Mouse (Mus musculus): ENCODE results near the gene Arhgap44. TPM values are rescaled to one million over a fixed set of nuclear protein-coding genes. Genes with fewer than 3 reads are reported as not detected.

Arhgap44 gene
- polyA plus RNA-seq, 1 experiment from 2014 or later, result 2.1 TPM

DNA sequence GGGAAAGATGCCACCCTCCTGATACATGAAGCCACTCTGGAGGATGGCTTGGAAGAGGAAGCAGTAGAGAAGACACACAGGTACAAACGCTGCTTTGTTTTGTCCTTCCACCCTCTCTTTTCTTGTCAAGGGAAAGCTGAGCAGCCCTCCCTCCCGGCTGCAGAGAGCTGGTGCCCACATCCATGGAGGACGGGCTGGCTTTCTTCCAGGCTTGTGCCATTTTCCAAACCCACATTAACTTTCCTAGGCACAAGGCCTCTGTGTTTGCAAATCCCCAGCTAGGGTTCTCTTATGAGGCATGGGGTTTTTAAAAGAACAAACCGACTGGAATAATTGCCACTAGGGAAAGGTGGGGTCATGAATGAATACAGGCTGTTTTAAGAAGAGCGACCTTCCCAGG lies 163.1 kb downstream of the Arhgap44 start:
- H3K4me3 ChIP-seq (ENCODE audit: low read depth, low read length), result no peak overlapping the region
- no peak overlapping the region for H3K9ac ChIP-seq (ENCODE audit: low read depth, low read length)
- H3K36me3 ChIP-seq (ENCODE audit: control insufficient read depth, insufficient read depth, low read length), result peaks cover 49% of the 10 kb centered on the region
- no peaks in the 10 kb centered on the region for H3K4me1 ChIP-seq (replicated peaks; ENCODE audit: control insufficient read depth, insufficient read depth, low read length)
- no peak overlapping the region for H3K4me2 ChIP-seq
- ATAC-seq (replicated peaks; ENCODE audit: low FRiP score), result no peak
- 84% methylated on average over 5 of the region's 5 CpGs for WGBS
- no peak overlapping the region for H3K27ac ChIP-seq (ENCODE audit: low read depth, low read length)
- no peaks in the 10 kb centered on the region for H3K9me3 ChIP-seq (ENCODE audit: control insufficient read depth, low read length)
- no peak for DNase-seq (ENCODE audit: low spot score)
- H3K27me3 ChIP-seq (replicated peaks; ENCODE audit: control insufficient read depth, insufficient read depth, low read length), result no peaks in the 10 kb centered on the region

DNA sequence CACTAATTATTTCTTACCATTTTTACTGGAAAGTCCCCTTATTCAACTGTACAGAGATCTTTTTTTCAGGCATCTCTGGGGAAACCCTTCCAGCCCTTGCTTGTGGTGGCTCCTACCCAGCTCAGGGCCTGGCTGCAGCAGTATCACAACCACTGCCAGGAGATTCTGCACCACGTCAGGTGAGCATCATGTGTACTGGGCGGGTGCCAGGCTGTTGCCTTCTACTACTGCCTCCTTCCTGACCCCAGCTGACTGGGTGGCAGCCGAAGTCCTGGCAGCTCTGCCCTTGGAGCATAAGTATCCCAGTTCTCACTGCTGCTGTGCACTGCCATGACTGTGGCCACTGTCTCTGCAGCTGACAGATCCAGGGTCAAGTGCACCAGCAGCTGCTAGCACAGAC lies 164.3 kb downstream of the Arhgap44 start:
- ATAC-seq (replicated peaks; ENCODE audit: low FRiP score) (no peak), DNase-seq (ENCODE audit: low spot score) (no peak)
- H3K36me3 ChIP-seq (ENCODE audit: control insufficient read depth, insufficient read depth, low read length), result peaks cover 52% of the 10 kb centered on the region
- no peaks in the 10 kb centered on the region for H3K9me3 ChIP-seq (ENCODE audit: control insufficient read depth, low read length)
- no peak overlapping the region for H3K4me3 ChIP-seq (ENCODE audit: low read depth, low read length)
- H3K4me1 ChIP-seq (replicated peaks; ENCODE audit: control insufficient read depth, insufficient read depth, low read length), result no peaks in the 10 kb centered on the region
- H3K27me3 ChIP-seq (replicated peaks; ENCODE audit: control insufficient read depth, insufficient read depth, low read length), result no peaks in the 10 kb centered on the region
- no peak overlapping the region for H3K9ac ChIP-seq (ENCODE audit: low read depth, low read length)
- WGBS, result 87% methylated on average over 3 of the region's 3 CpGs
- no peak overlapping the region for H3K4me2 ChIP-seq
- H3K27ac ChIP-seq (ENCODE audit: low read depth, low read length), result no peak overlapping the region

DNA sequence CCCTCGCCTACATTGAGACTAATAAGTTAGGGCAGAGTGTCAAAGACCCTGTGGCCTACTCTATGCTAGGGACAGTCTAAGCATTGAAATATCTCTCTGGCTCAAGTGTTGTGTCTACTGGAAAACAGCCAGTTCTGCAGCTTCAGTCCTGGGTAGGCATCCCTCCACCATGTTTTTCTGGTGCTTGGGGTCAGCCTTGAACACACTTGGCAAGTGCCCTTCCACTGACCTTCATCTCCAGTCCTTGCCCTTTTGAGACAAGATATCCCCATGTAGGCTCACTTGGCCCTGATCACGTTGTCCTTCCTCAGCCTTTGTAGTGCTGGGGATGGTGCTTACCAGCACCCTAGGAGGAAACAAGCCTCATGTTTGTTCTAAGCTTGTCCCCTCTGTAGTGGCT lies 174.2 kb downstream of the Arhgap44 start:
- Histone ChIP-seq H3K9ac (ENCODE audit: low read depth, low read length) (no peak overlapping the region), H3K27me3 (replicated peaks; ENCODE audit: control insufficient read depth, insufficient read depth, low read length) (no peaks in the 10 kb centered on the region), H3K4me3 (ENCODE audit: low read depth, low read length) (no peak overlapping the region), H3K4me2 (no peak overlapping the region), H3K9me3 (ENCODE audit: control insufficient read depth, low read length) (no peaks in the 10 kb centered on the region), H3K4me1 (replicated peaks; ENCODE audit: control insufficient read depth, insufficient read depth, low read length) (no peaks in the 10 kb centered on the region), H3K36me3 (ENCODE audit: control insufficient read depth, insufficient read depth, low read length) (peaks cover 29% of the 10 kb centered on the region), H3K27ac (ENCODE audit: low read depth, low read length) (no peak overlapping the region)
- DNase-seq (ENCODE audit: low spot score) (no peak), ATAC-seq (replicated peaks; ENCODE audit: low FRiP score) (no peak)
- 82% methylated on average over 2 of the region's 2 CpGs for WGBS

DNA sequence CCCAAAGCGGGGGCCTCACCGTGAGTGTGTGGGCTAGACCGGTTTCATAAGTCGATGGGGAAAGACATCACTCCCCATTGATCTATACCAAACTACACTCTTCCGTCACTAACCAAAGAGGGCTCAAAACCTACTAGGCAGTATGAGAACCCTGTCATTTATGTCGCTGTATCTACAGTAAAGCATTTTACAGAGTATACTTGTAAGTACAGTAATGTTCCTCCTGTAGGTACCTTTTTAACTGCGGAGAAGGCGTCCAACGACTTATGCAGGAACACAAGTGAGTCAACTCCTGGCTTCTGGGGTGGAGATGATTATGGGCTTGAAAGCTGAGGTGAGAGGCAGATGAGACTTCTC lies 183.3 kb downstream of the Arhgap44 start:
- peaks cover 10% of the 10 kb centered on the region; the same call in 1 of the 2 replicates for H3K36me3 ChIP-seq (ENCODE audit: control insufficient read depth, insufficient read depth, low read length)
- peaks cover 8% of the 10 kb centered on the region; the same call in 1 of the 2 replicates for H3K4me1 ChIP-seq (replicated peaks; ENCODE audit: control insufficient read depth, insufficient read depth, low read length)
- peak overlapping the region; percentile 98 for H3K4me3 ChIP-seq (ENCODE audit: low read depth, low read length)
- ATAC-seq (replicated peaks; ENCODE audit: low FRiP score), result no peak
- no peak overlapping the region for H3K27ac ChIP-seq (ENCODE audit: low read depth, low read length)
- 7% methylated on average over 9 of the region's 9 CpGs for WGBS
- peak overlapping the region; percentile 77 for H3K9ac ChIP-seq (ENCODE audit: low read depth, low read length)
- DNase-seq (ENCODE audit: low spot score), result no peak
- H3K27me3 ChIP-seq (replicated peaks; ENCODE audit: control insufficient read depth, insufficient read depth, low read length), result no peaks in the 10 kb centered on the region
- no peaks in the 10 kb centered on the region for H3K9me3 ChIP-seq (ENCODE audit: control insufficient read depth, low read length)
- H3K4me2 ChIP-seq, result peak overlapping the region; percentile 91

GRCm38 (mm10) chr11:64978720-64979488 lies 183.9 kb downstream of the Arhgap44 start, which contains the start of gene Elac2:
TSS of gene Elac2 (plus strand) at chr11:64979038.
- DNase-seq (ENCODE audit: low spot score), result peak; percentile 92
- no peaks in the 10 kb centered on the region; the same call in 1 of the 2 replicates for H3K27me3 ChIP-seq (replicated peaks; ENCODE audit: control insufficient read depth, insufficient read depth, low read length)
- no peak within 1 kb of the TSS for H3K27ac ChIP-seq (ENCODE audit: low read depth, low read length)
- under 1% methylated on average over 65 of the region's 65 CpGs for WGBS
- H3K36me3 ChIP-seq (ENCODE audit: control insufficient read depth, insufficient read depth, low read length), result peaks cover 7% of the 10 kb centered on the region; the same call in 1 of the 2 replicates
- peak within 1 kb of the TSS; percentile 91 for H3K4me2 ChIP-seq
- peak within 1 kb of the TSS; percentile 98 for H3K4me3 ChIP-seq (ENCODE audit: low read depth, low read length)
- peak; percentile 100 for ATAC-seq (replicated peaks; ENCODE audit: low FRiP score)
- H3K9ac ChIP-seq (ENCODE audit: low read depth, low read length), result peak within 1 kb of the TSS; percentile 77
- peaks cover 8% of the 10 kb centered on the region; the same call in 1 of the 2 replicates for H3K4me1 ChIP-seq (replicated peaks; ENCODE audit: control insufficient read depth, insufficient read depth, low read length)
- no peaks in the 10 kb centered on the region for H3K9me3 ChIP-seq (ENCODE audit: control insufficient read depth, low read length)

GRCm38 (mm10) chr11:64972418-64972817 lies 190.3 kb downstream of the Arhgap44 start:
- DNase-seq (ENCODE audit: low spot score) (no peak), ATAC-seq (replicated peaks; ENCODE audit: low FRiP score) (no peak)
- 60% methylated on average over 2 of the region's 2 CpGs for WGBS
- Histone ChIP-seq H3K9ac (ENCODE audit: low read depth, low read length) (no peak overlapping the region), H3K36me3 (ENCODE audit: control insufficient read depth, insufficient read depth, low read length) (no peaks in the 10 kb centered on the region), H3K27me3 (replicated peaks; ENCODE audit: control insufficient read depth, insufficient read depth, low read length) (peaks cover 3% of the 10 kb centered on the region), H3K27ac (ENCODE audit: low read depth, low read length) (no peak overlapping the region), H3K9me3 (ENCODE audit: control insufficient read depth, low read length) (no peaks in the 10 kb centered on the region), H3K4me2 (no peak overlapping the region), H3K4me1 (replicated peaks; ENCODE audit: control insufficient read depth, insufficient read depth, low read length) (no peaks in the 10 kb centered on the region), H3K4me3 (ENCODE audit: low read depth, low read length) (no peak overlapping the region)

- DNase-seq (ENCODE audit: low spot score) (no peak), ATAC-seq (replicated peaks; ENCODE audit: low FRiP score) (no peak)
- Histone ChIP-seq H3K4me3 (ENCODE audit: low read depth, low read length) (no peak overlapping the region), H3K9me3 (ENCODE audit: control insufficient read depth, low read length) (no peaks in the 10 kb centered on the region), H3K27ac (ENCODE audit: low read depth, low read length) (no peak overlapping the region), H3K9ac (ENCODE audit: low read depth, low read length) (no peak overlapping the region), H3K4me1 (replicated peaks; ENCODE audit: control insufficient read depth, insufficient read depth, low read length) (no peaks in the 10 kb centered on the region), H3K27me3 (replicated peaks; ENCODE audit: control insufficient read depth, insufficient read depth, low read length) (peaks cover 3% of the 10 kb centered on the region), H3K36me3 (ENCODE audit: control insufficient read depth, insufficient read depth, low read length) (no peaks in the 10 kb centered on the region), H3K4me2 (no peak overlapping the region)
- WGBS, result 58% methylated on average over 3 of the region's 3 CpGs
Observed at GRCm38 (mm10) chr11:64971471-64971988, 191.2 kb downstream of the Arhgap44 start.

- H3K4me2 ChIP-seq, result no peak overlapping the region
- peaks cover 3% of the 10 kb centered on the region; the same call in 1 of the 2 replicates for H3K27me3 ChIP-seq (replicated peaks; ENCODE audit: control insufficient read depth, insufficient read depth, low read length)
- peaks cover under 1% of the 10 kb centered on the region; the same call in 1 of the 2 replicates for H3K4me1 ChIP-seq (replicated peaks; ENCODE audit: control insufficient read depth, insufficient read depth, low read length)
- no peak for DNase-seq (ENCODE audit: low spot score)
- WGBS, result 51% methylated on average over 4 of the region's 4 CpGs
- no peak for ATAC-seq (replicated peaks; ENCODE audit: low FRiP score)
- no peak overlapping the region for H3K9ac ChIP-seq (ENCODE audit: low read depth, low read length)
- H3K36me3 ChIP-seq (ENCODE audit: control insufficient read depth, insufficient read depth, low read length), result no peaks in the 10 kb centered on the region
- H3K9me3 ChIP-seq (ENCODE audit: control insufficient read depth, low read length), result no peaks in the 10 kb centered on the region
- H3K27ac ChIP-seq (ENCODE audit: low read depth, low read length), result no peak overlapping the region
- no peak overlapping the region for H3K4me3 ChIP-seq (ENCODE audit: low read depth, low read length)
Observed at GRCm38 (mm10) chr11:64968939-64969342, 193.8 kb downstream of the Arhgap44 start.

GRCm38 (mm10) chr11:64968507-64968906 lies 194.3 kb downstream of the Arhgap44 start:
- H3K27ac ChIP-seq (ENCODE audit: low read depth, low read length), result no peak overlapping the region
- no peak overlapping the region for H3K4me3 ChIP-seq (ENCODE audit: low read depth, low read length)
- DNase-seq (ENCODE audit: low spot score), result peak; percentile 50
- H3K9me3 ChIP-seq (ENCODE audit: control insufficient read depth, low read length), result no peaks in the 10 kb centered on the region
- H3K9ac ChIP-seq (ENCODE audit: low read depth, low read length), result no peak overlapping the region
- peak; percentile 63 for ATAC-seq (replicated peaks; ENCODE audit: low FRiP score)
- peaks cover 3% of the 10 kb centered on the region; the same call in 1 of the 2 replicates for H3K27me3 ChIP-seq (replicated peaks; ENCODE audit: control insufficient read depth, insufficient read depth, low read length)
- 13% methylated on average over 3 of the region's 3 CpGs for WGBS
- no peaks in the 10 kb centered on the region for H3K36me3 ChIP-seq (ENCODE audit: control insufficient read depth, insufficient read depth, low read length)
- H3K4me1 ChIP-seq (replicated peaks; ENCODE audit: control insufficient read depth, insufficient read depth, low read length), result peaks cover 5% of the 10 kb centered on the region
- H3K4me2 ChIP-seq, result no peak overlapping the region
